Mouse (Mus musculus): ENCODE data around the gene Slfnl1. TPM values are rescaled to one million over a fixed set of nuclear protein-coding genes. Genes with fewer than 3 reads are reported as not detected.

The Slfnl1 gene
- polyA plus RNA-seq, 1 experiment from 2014 or later: not detected

- H3K27ac ChIP-seq (ENCODE audit: low read length): peak within 1 kb of the TSS; percentile 89
- H3K4me2 ChIP-seq (ENCODE audit: low read depth, low read length): peak within 1 kb of the TSS; percentile 85
- no peaks in the 10 kb centered on the region for H3K9me3 ChIP-seq (replicated peaks; ENCODE audit: control insufficient read depth, low read length)
- no peaks in the 10 kb centered on the region for H3K27me3 ChIP-seq (ENCODE audit: control insufficient read depth, insufficient read depth, low read length)
- peak within 1 kb of the TSS; percentile 94 for H3K9ac ChIP-seq (ENCODE audit: low read length)
- WGBS: under 1% methylated on average over 92 of the region's 97 CpGs
- H3K4me1 ChIP-seq (ENCODE audit: control insufficient read depth, insufficient read depth, low read length): peaks cover 17% of the 10 kb centered on the region
- peak; percentile 97 for ATAC-seq (ENCODE audit: insufficient read depth, low FRiP score)
- peak within 1 kb of the TSS; percentile 90 for H3K4me3 ChIP-seq (replicated peaks; ENCODE audit: low read length)
- H3K36me3 ChIP-seq (ENCODE audit: control insufficient read depth, insufficient read depth, low read length): no peaks in the 10 kb centered on the region
These were observed 37.7 kb downstream of the Slfnl1 start, which contains the start of gene Ctps for GRCm38 (mm10) chr4:120569486-120570437. Gene Ctps, minus strand, starts transcription at chr4:120570276.

- Histone ChIP-seq H3K4me3 (replicated peaks; ENCODE audit: low read length) (peak overlapping the region; percentile 90), H3K9ac (ENCODE audit: low read length) (peak overlapping the region; percentile 80), H3K36me3 (ENCODE audit: control insufficient read depth, insufficient read depth, low read length) (no peaks in the 10 kb centered on the region), H3K27me3 (ENCODE audit: control insufficient read depth, insufficient read depth, low read length) (no peaks in the 10 kb centered on the region), H3K9me3 (replicated peaks; ENCODE audit: control insufficient read depth, low read length) (no peaks in the 10 kb centered on the region), H3K4me1 (ENCODE audit: control insufficient read depth, insufficient read depth, low read length) (peaks cover 17% of the 10 kb centered on the region), H3K27ac (ENCODE audit: low read length) (peak overlapping the region; percentile 89), H3K4me2 (ENCODE audit: low read depth, low read length) (peak overlapping the region; percentile 57)
- WGBS: under 1% methylated on average over 27 of the region's 27 CpGs
- peak; percentile 58 for ATAC-seq (ENCODE audit: insufficient read depth, low FRiP score)
These were observed 38.5 kb downstream of the Slfnl1 start for GRCm38 (mm10) chr4:120570438-120571069.

DNA sequence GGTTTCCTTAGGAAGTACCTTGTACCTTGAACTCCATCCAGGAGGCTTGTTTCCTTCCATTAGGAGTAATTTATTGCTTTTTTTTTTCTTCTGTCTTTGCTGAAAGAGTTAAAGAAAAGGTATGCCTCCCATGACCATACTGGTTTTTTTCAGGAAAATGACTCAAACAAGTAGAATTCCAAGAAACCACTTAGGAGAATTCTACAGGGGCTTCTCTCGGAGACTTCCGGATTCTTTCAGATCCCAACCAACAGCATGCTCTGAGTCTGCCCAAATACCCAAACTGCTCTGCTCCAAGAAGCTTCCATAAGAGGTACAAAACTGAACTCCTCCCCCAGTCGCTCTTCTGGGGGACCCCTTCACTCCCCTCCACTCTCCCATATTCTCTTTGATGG lies 39.0 kb downstream of the Slfnl1 start:
- Histone ChIP-seq H3K4me1 (ENCODE audit: control insufficient read depth, insufficient read depth, low read length) (peaks cover 17% of the 10 kb centered on the region), H3K9ac (ENCODE audit: low read length) (no peak overlapping the region), H3K4me3 (replicated peaks; ENCODE audit: low read length) (peak overlapping the region; percentile 90), H3K27me3 (ENCODE audit: control insufficient read depth, insufficient read depth, low read length) (no peaks in the 10 kb centered on the region), H3K36me3 (ENCODE audit: control insufficient read depth, insufficient read depth, low read length) (no peaks in the 10 kb centered on the region), H3K9me3 (replicated peaks; ENCODE audit: control insufficient read depth, low read length) (no peaks in the 10 kb centered on the region), H3K27ac (ENCODE audit: low read length) (0 out of 2 replicates have a peak overlapping the region, but pooled peaks have one; percentile 50), H3K4me2 (ENCODE audit: low read depth, low read length) (peak overlapping the region; percentile 57)
- ATAC-seq (ENCODE audit: insufficient read depth, low FRiP score): no peak
- 55% methylated on average over 3 of the region's 3 CpGs for WGBS

- H3K27ac ChIP-seq (ENCODE audit: low read length): no peak overlapping the region
- H3K9ac ChIP-seq (ENCODE audit: low read length): no peak overlapping the region
- no peak overlapping the region for H3K4me3 ChIP-seq (replicated peaks; ENCODE audit: low read length)
- no peaks in the 10 kb centered on the region for H3K27me3 ChIP-seq (ENCODE audit: control insufficient read depth, insufficient read depth, low read length)
- peaks cover 17% of the 10 kb centered on the region for H3K4me1 ChIP-seq (ENCODE audit: control insufficient read depth, insufficient read depth, low read length)
- no peaks in the 10 kb centered on the region for H3K9me3 ChIP-seq (replicated peaks; ENCODE audit: control insufficient read depth, low read length)
- no peak for ATAC-seq (ENCODE audit: insufficient read depth, low FRiP score)
- no peaks in the 10 kb centered on the region for H3K36me3 ChIP-seq (ENCODE audit: control insufficient read depth, insufficient read depth, low read length)
- H3K4me2 ChIP-seq (ENCODE audit: low read depth, low read length): no peak overlapping the region
- 44% methylated on average over 3 of the region's 3 CpGs for whole genome bisulfite sequencing
These were observed 39.7 kb downstream of the Slfnl1 start for GRCm38 (mm10) chr4:120571691-120572090.

DNA sequence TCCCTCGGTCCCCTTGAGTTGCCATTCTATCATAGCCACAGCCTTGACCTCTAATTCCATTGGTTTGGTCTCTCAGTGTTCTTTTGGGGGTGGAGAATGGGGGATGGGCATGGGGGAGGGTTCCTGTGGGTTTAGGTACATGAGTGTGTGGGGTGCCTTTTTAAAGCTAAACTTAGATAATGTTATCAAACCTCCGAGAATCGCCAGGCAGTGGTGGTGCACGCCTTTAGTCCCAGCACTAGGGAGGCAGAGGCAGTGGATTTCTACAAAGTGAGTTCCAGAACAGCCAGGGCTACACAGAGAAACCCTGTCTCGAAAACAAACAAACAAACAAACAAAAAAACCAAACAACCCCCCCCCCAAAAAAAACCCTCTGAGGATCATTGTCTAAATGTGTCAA lies 48.9 kb downstream of the Slfnl1 start:
- Histone ChIP-seq H3K27me3 (ENCODE audit: control insufficient read depth, insufficient read depth, low read length) (no peaks in the 10 kb centered on the region), H3K4me3 (replicated peaks; ENCODE audit: low read length) (no peak overlapping the region), H3K4me1 (ENCODE audit: control insufficient read depth, insufficient read depth, low read length) (no peaks in the 10 kb centered on the region), H3K27ac (ENCODE audit: low read length) (no peak overlapping the region), H3K36me3 (ENCODE audit: control insufficient read depth, insufficient read depth, low read length) (no peaks in the 10 kb centered on the region), H3K9ac (ENCODE audit: low read length) (no peak overlapping the region), H3K9me3 (replicated peaks; ENCODE audit: control insufficient read depth, low read length) (no peaks in the 10 kb centered on the region), H3K4me2 (ENCODE audit: low read depth, low read length) (no peak overlapping the region)
- no peak for ATAC-seq (ENCODE audit: insufficient read depth, low FRiP score)
- WGBS: 66% methylated on average over 5 of the region's 5 CpGs

- Histone ChIP-seq H3K27ac (ENCODE audit: low read length) (no peak overlapping the region), H3K27me3 (ENCODE audit: control insufficient read depth, insufficient read depth, low read length) (no peaks in the 10 kb centered on the region), H3K4me2 (ENCODE audit: low read depth, low read length) (no peak overlapping the region), H3K36me3 (ENCODE audit: control insufficient read depth, insufficient read depth, low read length) (no peaks in the 10 kb centered on the region), H3K4me3 (replicated peaks; ENCODE audit: low read length) (no peak overlapping the region), H3K9me3 (replicated peaks; ENCODE audit: control insufficient read depth, low read length) (no peaks in the 10 kb centered on the region), H3K9ac (ENCODE audit: low read length) (no peak overlapping the region), H3K4me1 (ENCODE audit: control insufficient read depth, insufficient read depth, low read length) (no peaks in the 10 kb centered on the region)
- ATAC-seq (ENCODE audit: insufficient read depth, low FRiP score): no peak
- WGBS: 73% methylated on average over 9 of the region's 9 CpGs
These were observed 49.7 kb downstream of the Slfnl1 start for GRCm38 (mm10) chr4:120581711-120582110.

Other genes with a start within 250 kb of the Slfnl1 start
- gene Foxo6, start 244.9 kb upstream of the Slfnl1 start, polyA plus RNA-seq (2015; fragmentation: Nextera tagmentation; extraction: Ambion mirVana): 0.11 and 0.15 TPM in 2 replicates
- 40.0 and 44.6 TPM in 2 replicates for gene Scmh1, start 127.0 kb upstream of the Slfnl1 start, polyA plus RNA-seq (2015; fragmentation: Nextera tagmentation; extraction: Ambion mirVana)
- 63.2 and 63.8 TPM in 2 replicates for gene Ctps, start 38.0 kb downstream of the Slfnl1 start, polyA plus RNA-seq (2015; fragmentation: Nextera tagmentation; extraction: Ambion mirVana)
- not detected in 2 replicates for gene Gm8439, start 56.5 kb downstream of the Slfnl1 start, polyA plus RNA-seq (2015; fragmentation: Nextera tagmentation; extraction: Ambion mirVana)
- 3.0 and 4.0 TPM in 2 replicates for gene Cited4, start 134.3 kb downstream of the Slfnl1 start, polyA plus RNA-seq (2015; fragmentation: Nextera tagmentation; extraction: Ambion mirVana)
- gene Kcnq4, start 216.4 kb downstream of the Slfnl1 start, polyA plus RNA-seq (2015; fragmentation: Nextera tagmentation; extraction: Ambion mirVana): 3.3 and 4.1 TPM in 2 replicates